In genomic region chrX:135993664-135994119, GRCm38 (mm10) we compare ENCODE assay signal across 7 mouse cellular contexts. TPM values are rescaled to one million over a fixed set of nuclear protein-coding genes. Genes with fewer than 3 reads are reported as not detected.
DNase-seq lines count a peak whose midpoint lies in the region; ATAC-seq and TF ChIP-seq lines count a peak whose summit lies in the region.
"Not testable (repeated sequence)": the region's sequence is repeated elsewhere in the genome, so short reads cannot be mapped to it uniquely, and the experiment has no call there.

Gene Arxes2 (plus strand): TSS chrX:135993824.

- TF ChIP-seq CTCF in kidney, postnatal 0 days (IDR thresholded peaks at IDR 0.05; ENCODE audit: low read depth) = not testable (repeated sequence)

- not testable (repeated sequence) for H3K36me3 ChIP-seq in forebrain, embryonic 13.5 days (ENCODE audit: poor library complexity, severe bottlenecking); kidney, postnatal 0 days (ENCODE audit: insufficient read depth, low read length); limb, embryonic 10.5 days

- H3K4me3 ChIP-seq in forebrain, embryonic 13.5 days = peak within 1 kb of the TSS; percentile 36
- H3K4me3 ChIP-seq in kidney, postnatal 0 days (replicated peaks; ENCODE audit: low read depth, low read length) = 0 out of 2 replicates have a peak within 1 kb of the TSS, but pooled peaks have one; percentile 9
- peak within 1 kb of the TSS; percentile 42 for H3K4me3 ChIP-seq in limb, embryonic 10.5 days

- H3K4me1 ChIP-seq in forebrain, embryonic 13.5 days; kidney, postnatal 0 days (replicated peaks; ENCODE audit: insufficient read depth, low read length); limb, embryonic 10.5 days: not testable (repeated sequence)

- not testable (repeated sequence) for H3K9ac ChIP-seq in forebrain, embryonic 13.5 days; kidney, postnatal 0 days (ENCODE audit: low read depth, low read length)

- ATAC-seq in cerebellum, adult (ENCODE audit: insufficient number of reproducible peaks, low FRiP score, low TSS enrichment) = peak; percentile 94
- peak; percentile 93 for ATAC-seq in forebrain, embryonic 13.5 days
- peak; percentile 95 for ATAC-seq in kidney, postnatal 0 days (replicated peaks; ENCODE audit: low FRiP score, low read depth)

- 15% methylated on average over 12 of the region's 39 CpGs for WGBS in forebrain, embryonic 13.5 days
- WGBS in kidney, postnatal 0 days = 11% methylated on average over 11 of the region's 39 CpGs
- 9% methylated on average over 22 of the region's 39 CpGs for WGBS in limb, embryonic 10.5 days

- not testable (repeated sequence) for H3K27ac ChIP-seq in forebrain, embryonic 13.5 days; kidney, postnatal 0 days
- peak within 1 kb of the TSS; percentile 25; the same call in 1 of the 2 replicates for H3K27ac ChIP-seq in limb, embryonic 10.5 days

- not testable (repeated sequence) for H3K27me3 ChIP-seq in forebrain, embryonic 13.5 days; kidney, postnatal 0 days (ENCODE audit: insufficient read depth, low read length)
- peaks cover 37% of the 10 kb centered on the region for H3K27me3 ChIP-seq in limb, embryonic 10.5 days (ENCODE audit: low read depth, poor library complexity, severe bottlenecking)

- peak within 1 kb of the TSS; percentile 54 for H3K4me2 ChIP-seq in forebrain, embryonic 13.5 days
- peak within 1 kb of the TSS; percentile 43 for H3K4me2 ChIP-seq in kidney, postnatal 0 days (ENCODE audit: low read length)

- H3K9me3 ChIP-seq in forebrain, embryonic 13.5 days (replicated peaks); kidney, postnatal 0 days (replicated peaks; ENCODE audit: low read length); limb, embryonic 10.5 days (replicated peaks): not testable (repeated sequence)

- not testable (repeated sequence) for DNase-seq in heart, postnatal 4 days; kidney, postnatal 0 days (ENCODE audit: low spot score); limb, embryonic 10.5 days (ENCODE audit: low spot score)
- peak; percentile 5 for DNase-seq in lung, postnatal 14 days
- peak; percentile 27 for DNase-seq in right cerebral cortex, postnatal 4 days

RNA-seq across cellular contexts. Expression of gene Arxes2, which starts in this region (rescaled TPM):
- 150 and 176 TPM in 2 replicates for polyA plus RNA-seq in forebrain, embryonic 13.5 days (2015; fragmentation: Nextera tagmentation; extraction: Ambion mirVana)
- total RNA-seq in heart, postnatal 4 days (2021) = 10 to 100 TPM; 13.0 to 17.1 TPM
- polyA plus RNA-seq in kidney, postnatal 0 days (2015; fragmentation: Nextera tagmentation; extraction: Ambion mirVana) = 111 and 117 TPM in 2 replicates
- 91.6 and 92.4 TPM in 2 replicates for polyA plus RNA-seq in limb, embryonic 10.5 days (2016; fragmentation: Nextera tagmentation; extraction: Ambion mirVana)
